Mouse (Mus musculus) B cell, adult (primary cell): ENCODE data around the gene Fbh1. TPM values are rescaled to one million over a fixed set of nuclear protein-coding genes. Genes with fewer than 3 reads are reported as not detected.

Experiments
- total RNA-seq: library from RNA; stranded (reverse); gene quantifications from 4 replicates; pipeline ENCODE4 v1.2.4, GENCODE M21; 2023; ENCODE audit not compliant: inconsistent age

Gene Fbh1
- 49.7 to 66.0 TPM (median 55.6 TPM) in 4 replicates for total RNA-seq

GRCm38 (mm10) chr2:11777091-11778068 lies at the start of gene Fbh1, which contains the start of gene Ankrd16:
Gene Fbh1, minus strand, starts transcription at chr2:11777582.
Gene Ankrd16, plus strand, starts transcription at chr2:11777876.

GRCm38 (mm10) chr2:11705201-11706025 lies 72.0 kb downstream of the Fbh1 start, which contains the start of gene Il15ra:
Gene Il15ra, plus strand, starts transcription at chr2:11705290.

Other genes with a start within 250 kb of the Fbh1 start
- 43.5 to 55.8 TPM (median 45.0 TPM) in 4 replicates for gene Pfkfb3, start 223.5 kb downstream of the Fbh1 start, total RNA-seq
- gene Rbm17, start 173.4 kb downstream of the Fbh1 start, total RNA-seq: 142 to 177 TPM (median 164 TPM) in 4 replicates
- gene Gm17490, start 151.3 kb downstream of the Fbh1 start, total RNA-seq: not detected in 4 replicates
- gene Il2ra, start 134.8 kb downstream of the Fbh1 start, total RNA-seq: 2.6 to 3.3 TPM (median 3.0 TPM) in 4 replicates
- 5.2 to 9.1 TPM (median 5.7 TPM) in 4 replicates for gene Il15ra, start 72.3 kb downstream of the Fbh1 start, total RNA-seq
- gene Ankrd16, start 294 bp upstream of the Fbh1 start, total RNA-seq: 86.7 to 98.9 TPM (median 91.5 TPM) in 4 replicates